Mouse (Mus musculus) spleen, postnatal 14 days (tissue): ENCODE data around the gene Fuom.

Experiments
- DNase-seq, 2 experiments: peaks; one replicate each; pipeline ENCODE4 v3.0.0; 2021 to 2022; ENCODE audit warnings: low spot score in 2 of 2

Fuom gene

DNA sequence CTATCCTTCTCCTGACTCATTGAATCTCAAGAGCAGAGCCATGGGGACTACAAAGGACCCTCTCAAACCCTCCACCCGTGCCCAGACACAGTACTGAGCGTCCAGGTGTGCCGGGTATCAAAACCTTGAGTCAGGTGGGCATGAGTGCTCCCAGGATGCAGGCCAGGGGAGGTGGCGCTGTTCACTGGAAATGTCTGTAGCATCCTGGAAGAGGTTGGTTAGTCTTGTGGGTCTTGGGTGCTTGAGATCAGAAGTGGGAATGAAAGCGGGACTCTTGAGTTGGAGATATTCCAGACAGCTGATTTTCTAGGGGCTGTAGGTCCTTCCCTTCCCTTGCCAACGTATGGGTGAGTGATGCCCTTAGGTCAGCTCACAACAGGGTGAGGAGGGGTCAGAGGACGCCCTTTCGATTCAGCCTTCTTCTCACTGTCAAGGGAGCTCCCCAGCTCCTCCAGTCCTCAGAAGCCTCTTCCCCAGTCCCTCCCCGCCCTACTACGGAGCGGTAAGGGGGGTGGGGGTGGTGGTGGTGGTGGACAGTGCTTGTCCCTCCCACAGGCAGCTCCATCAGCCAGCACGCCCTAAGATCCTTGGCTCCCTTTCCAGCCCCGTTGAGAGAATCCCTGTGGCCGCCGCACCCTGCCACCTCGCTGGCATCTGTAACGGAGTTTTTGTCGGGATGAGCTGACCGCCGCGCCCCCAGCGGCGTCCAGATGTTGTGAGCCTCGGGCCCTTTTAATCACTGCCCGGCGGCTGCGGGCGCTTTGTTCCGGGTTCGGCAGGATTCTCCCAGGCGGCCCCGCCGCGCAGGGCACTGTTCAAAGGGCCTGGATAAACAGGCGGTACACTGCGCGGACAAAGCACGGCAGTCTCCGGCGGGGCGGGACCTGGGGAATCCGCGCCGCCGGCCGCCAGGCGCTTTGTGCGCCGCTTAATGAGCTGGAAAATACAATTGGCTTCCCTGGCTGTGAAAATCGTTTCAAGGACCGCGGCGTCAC, 44.5 kb downstream of the Fuom start:
- DNase-seq = no peak

DNA sequence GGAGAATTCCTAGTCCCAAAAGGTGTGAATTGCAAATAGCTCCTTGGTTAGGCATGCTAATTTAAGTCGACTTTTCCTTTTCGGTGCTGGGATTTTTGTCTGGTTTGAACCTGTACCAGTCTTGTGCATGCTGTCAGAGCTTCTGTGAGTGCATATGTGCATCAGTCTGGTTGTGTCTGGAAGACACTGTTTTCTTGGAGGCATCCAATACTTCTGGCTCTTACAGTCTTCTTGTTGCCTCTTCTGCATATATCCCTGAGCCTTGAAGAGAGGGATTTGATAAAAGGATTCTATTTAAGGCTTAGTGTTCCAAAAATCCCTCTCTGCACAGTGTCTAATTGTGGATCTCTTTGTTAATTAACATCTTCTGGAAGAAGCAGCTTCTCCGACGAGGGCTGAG, 48.1 kb downstream of the Fuom start:
- DNase-seq = no peak

DNA sequence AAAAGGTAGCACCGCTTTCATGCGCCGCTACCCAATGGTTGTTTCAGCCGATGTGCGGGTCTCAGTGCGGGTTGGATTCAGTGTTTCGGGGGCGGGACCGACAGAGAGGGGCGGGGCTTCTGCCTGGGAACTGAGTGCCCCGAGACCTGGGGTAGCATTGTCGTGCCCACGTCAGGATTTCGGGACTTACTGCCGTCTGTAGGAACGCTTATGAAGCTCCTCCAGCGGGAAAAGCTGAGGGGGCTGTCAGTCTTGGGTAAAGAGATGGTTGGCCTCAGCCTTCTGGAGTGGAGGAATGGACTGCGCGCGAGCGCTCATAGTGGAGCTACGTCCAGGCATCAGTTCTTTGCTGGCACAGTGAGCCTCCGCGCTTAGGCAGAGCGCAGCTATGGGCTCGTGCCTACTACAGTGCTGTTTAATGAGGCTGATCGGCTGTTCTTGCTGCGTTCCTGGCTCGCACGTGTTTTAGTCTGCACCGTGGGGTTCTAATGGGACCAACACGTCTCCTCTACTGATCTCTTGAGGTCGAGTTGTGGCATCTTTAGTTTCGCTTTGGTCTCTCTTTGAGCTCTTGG, 53.0 kb downstream of the Fuom start:
- no peak for DNase-seq

DNA sequence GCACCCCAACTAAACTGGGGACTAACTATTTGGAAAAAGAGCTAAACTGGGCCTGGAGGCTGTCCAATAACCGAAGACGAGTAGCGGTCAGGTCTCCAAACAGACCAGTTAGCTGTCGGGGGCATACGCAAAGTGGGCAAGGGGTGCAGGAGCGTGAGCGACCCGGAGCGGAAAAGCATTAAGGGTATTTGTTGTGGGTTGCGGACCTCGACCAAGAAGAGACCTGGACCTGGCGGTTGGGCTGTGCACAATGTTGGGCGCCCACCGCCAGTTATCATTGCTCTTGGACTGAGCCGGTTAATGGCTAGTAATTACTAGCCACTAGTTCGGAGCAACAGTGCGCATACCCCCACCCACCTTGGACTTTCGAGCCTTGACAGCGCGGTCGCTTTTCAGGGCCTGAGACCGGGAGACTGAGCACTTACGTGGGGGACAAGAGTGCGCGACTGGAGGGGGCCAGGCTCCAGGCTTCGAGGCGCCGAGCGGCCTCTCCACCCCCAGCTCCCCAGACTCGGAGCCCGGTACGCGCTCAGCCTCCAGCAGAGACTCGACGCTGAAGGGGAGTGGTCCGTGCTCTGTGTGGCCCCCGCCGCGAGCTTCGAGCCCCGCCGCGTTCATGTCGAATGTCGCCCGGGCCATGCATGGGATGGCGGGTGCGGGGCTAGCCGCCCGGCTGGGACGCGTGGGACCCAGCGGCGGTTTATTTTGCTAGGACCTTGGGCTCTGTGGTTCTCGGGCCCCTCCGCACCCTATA, 53.7 kb downstream of the Fuom start, which contains the start of gene Msx3:
Gene Msx3 (minus strand): TSS at position 729 of the 754 bp plus-strand sequence.
- DNase-seq = no peak

DNA sequence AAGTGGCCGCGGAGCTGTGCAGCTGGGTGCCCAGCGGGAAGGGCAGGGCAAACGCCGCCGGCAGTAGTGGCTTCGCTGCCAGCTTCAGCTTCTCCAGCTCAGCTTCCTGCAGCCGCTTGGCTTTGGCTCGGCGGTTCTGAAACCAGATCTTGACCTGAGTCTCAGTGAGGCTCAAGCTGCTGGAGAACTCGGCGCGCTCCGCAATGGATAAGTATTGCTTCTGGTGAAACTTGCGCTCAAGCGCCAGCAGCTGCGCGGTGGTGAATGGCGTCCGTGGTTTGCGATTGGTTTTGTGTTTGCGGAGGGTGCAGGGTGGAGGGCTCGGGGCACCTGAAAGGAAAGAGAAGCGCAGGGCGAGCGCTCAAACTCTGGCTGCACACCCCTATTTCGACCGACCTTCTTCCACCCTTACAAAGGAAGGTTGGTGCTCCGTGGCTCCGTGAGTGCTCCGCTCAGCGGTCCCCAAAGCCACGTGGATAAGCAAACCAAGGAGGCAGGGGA, 54.4 kb downstream of the Fuom start:
- DNase-seq = no peak
